Mouse (Mus musculus) kidney, embryonic 14.5 days (tissue): Measurements from ENCODE around the gene Tcf20. TPM values are rescaled to one million over a fixed set of nuclear protein-coding genes. Genes with fewer than 3 reads are reported as not detected.
"Not testable (repeated sequence)": the region's sequence is repeated elsewhere in the genome, so short reads cannot be mapped to it uniquely, and the experiment has no call there.

Experiments
- ATAC-seq: fragments of 200-750 bp; cut with Nextera tagmentation; 2 replicates; pipeline ENCODE4 v1.8.0; 2017; ENCODE audit warnings: moderate number of reproducible peaks, mild to moderate bottlenecking, moderate TSS enrichment, moderate library complexity; ENCODE audit not compliant: low FRiP score, low TSS enrichment
- H3K27ac ChIP-seq: fragments of 300-500 bp; sonication (generic); 2 replicates; pipeline ENCODE4 v1.5.1; 2014; ENCODE audit warnings: low read depth, mild to moderate bottlenecking, low read length, moderate library complexity, mixed read lengths
- H3K27me3 ChIP-seq: fragments of 300-500 bp; sonication (generic); 2 replicates; pipeline ENCODE4 v1.6.1; 2014; ENCODE audit warnings: mild to moderate bottlenecking, low read length; ENCODE audit not compliant: control insufficient read depth, insufficient read depth
- H3K36me3 ChIP-seq: fragments of 300-500 bp; sonication (generic); 2 replicates; pipeline ENCODE4 v1.6.1; 2014; ENCODE audit warnings: low read length, mixed read lengths; ENCODE audit not compliant: control insufficient read depth, insufficient read depth
- H3K4me1 ChIP-seq: fragments of 300-500 bp; sonication (generic); 2 replicates; pipeline ENCODE4 v1.6.1; 2014; ENCODE audit warnings: low read length, mixed read lengths; ENCODE audit not compliant: control insufficient read depth, insufficient read depth
- H3K4me2 ChIP-seq: fragments of 300-500 bp; sonication (generic); replicated peaks from 2 replicates; pipeline ENCODE4 v1.6.1; 2014; ENCODE audit warnings: low read depth, mild to moderate bottlenecking, low read length
- H3K4me3 ChIP-seq: fragments of 300-500 bp; sonication (generic); 2 replicates; pipeline ENCODE4 v1.5.1; 2014; ENCODE audit warnings: mild to moderate bottlenecking, low read length
- H3K9ac ChIP-seq: fragments of 300-500 bp; sonication (generic); 2 replicates; pipeline ENCODE4 v1.6.1; 2014; ENCODE audit warnings: low read depth, mild to moderate bottlenecking, low read length, moderate library complexity
- H3K9me3 ChIP-seq: fragments of 300-500 bp; sonication (generic); 2 replicates; pipeline ENCODE4 v1.6.1; 2016; ENCODE audit warnings: low read length; ENCODE audit not compliant: control insufficient read depth
- WGBS: fragments of 180-500 bp; shearing (Covaris S2); extraction: QIAGEN DNeasy Blood & Tissue Kit; methylation state at CpG from one replicate; pipeline ENCODE4 v1.1.7; 2014; 5-methylcytosine and 5-hydroxymethylcytosine counted together
- polyA plus RNA-seq: library from polyadenylated mRNA; unstranded; fragments of >200 nt; fragmentation: Nextera tagmentation; extraction: Ambion mirVana; gene quantifications from 2 replicates; pipeline ENCODE4 v1.2.1, GENCODE M21; 2014

Gene Tcf20
- polyA plus RNA-seq, 1 experiment from 2014 or later = 11.6 TPM

DNA sequence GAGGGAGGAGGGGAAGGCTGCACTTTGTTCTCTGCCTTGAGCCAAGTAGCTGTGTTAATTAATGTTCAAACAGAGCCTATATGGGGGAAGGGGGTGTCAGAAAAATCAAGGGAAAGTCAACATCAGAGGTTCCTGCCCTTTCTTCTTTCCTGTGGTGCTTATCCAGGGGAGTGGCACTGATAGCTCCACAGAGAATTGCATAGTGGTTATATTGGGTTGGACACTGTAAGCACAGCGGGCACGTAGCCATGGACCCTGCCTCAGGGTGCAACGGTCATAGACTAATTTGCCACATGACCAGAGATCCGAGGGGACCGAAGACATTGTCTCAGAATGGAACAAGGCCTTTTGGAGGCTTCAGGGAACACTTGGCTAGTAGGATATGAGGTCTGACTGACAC is 193.4 kb downstream of the Tcf20 start, which contains the start of gene Cyp2d26:
Cyp2d26 (minus strand) TSS at position 18 of the 400 bp plus-strand sequence.
- Histone ChIP-seq H3K9ac (no peak within 1 kb of the TSS), H3K27ac (no peak within 1 kb of the TSS), H3K4me1 (no peaks in the 10 kb centered on the region), H3K27me3 (no peaks in the 10 kb centered on the region), H3K36me3 (no peaks in the 10 kb centered on the region), H3K4me2 (no peak within 1 kb of the TSS), H3K4me3 (no peak within 1 kb of the TSS), H3K9me3 (no peaks in the 10 kb centered on the region)
- ATAC-seq = no peak
- 79% methylated on average over 5 of the region's 5 CpGs for WGBS

DNA sequence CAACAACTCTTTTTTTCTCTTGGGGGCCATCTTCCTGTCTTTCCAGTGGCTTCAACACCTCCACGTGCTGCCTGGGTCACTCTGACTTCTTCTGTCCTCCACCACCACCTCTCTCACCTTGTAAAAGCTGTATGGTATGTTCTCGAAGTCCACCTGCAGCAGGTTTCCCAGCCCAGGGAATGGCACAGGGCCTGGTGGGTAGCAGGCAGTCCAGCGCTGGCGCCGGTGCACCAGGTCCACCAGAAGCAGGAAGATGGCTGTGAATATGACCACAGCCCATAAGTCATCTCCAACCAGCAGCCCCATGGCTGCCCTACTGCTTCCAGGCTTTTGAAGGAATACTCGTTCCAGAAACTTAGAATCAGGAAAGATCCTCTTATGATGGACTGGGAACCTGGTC is 193.8 kb downstream of the Tcf20 start:
- H3K4me1 ChIP-seq = no peaks in the 10 kb centered on the region
- H3K4me3 ChIP-seq = no peak overlapping the region
- no peaks in the 10 kb centered on the region for H3K9me3 ChIP-seq
- no peak for ATAC-seq
- 77% methylated on average over 6 of the region's 6 CpGs for WGBS
- H3K9ac ChIP-seq = no peak overlapping the region
- no peaks in the 10 kb centered on the region for H3K27me3 ChIP-seq
- H3K36me3 ChIP-seq = no peaks in the 10 kb centered on the region
- no peak overlapping the region for H3K4me2 ChIP-seq
- H3K27ac ChIP-seq = no peak overlapping the region

DNA sequence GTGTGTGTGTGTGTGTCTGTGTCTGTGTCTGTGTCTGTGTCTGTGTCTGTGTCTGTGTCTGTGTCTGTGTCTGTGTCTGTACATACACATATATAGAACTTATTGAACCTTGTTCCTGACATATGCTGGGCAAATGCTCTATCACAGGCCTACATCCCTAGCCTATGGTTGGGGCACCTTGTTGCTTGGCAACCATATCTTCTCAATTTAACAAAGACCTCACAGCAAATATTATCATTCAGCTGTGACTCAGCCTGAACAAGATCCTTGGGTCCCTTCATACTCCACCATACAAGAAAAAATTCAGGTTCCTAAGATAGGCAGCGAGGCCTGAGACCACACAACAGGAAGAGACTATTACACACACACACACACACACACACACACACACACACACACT is 194.2 kb downstream of the Tcf20 start:
- Histone ChIP-seq H3K27ac (no peak overlapping the region), H3K27me3 (no peaks in the 10 kb centered on the region), H3K4me1 (no peaks in the 10 kb centered on the region), H3K9me3 (no peaks in the 10 kb centered on the region), H3K36me3 (no peaks in the 10 kb centered on the region), H3K4me3 (no peak overlapping the region), H3K9ac (no peak overlapping the region), H3K4me2 (no peak overlapping the region)
- ATAC-seq = no peak
- WGBS = 96% methylated on average over 1 of the region's 1 CpGs

DNA sequence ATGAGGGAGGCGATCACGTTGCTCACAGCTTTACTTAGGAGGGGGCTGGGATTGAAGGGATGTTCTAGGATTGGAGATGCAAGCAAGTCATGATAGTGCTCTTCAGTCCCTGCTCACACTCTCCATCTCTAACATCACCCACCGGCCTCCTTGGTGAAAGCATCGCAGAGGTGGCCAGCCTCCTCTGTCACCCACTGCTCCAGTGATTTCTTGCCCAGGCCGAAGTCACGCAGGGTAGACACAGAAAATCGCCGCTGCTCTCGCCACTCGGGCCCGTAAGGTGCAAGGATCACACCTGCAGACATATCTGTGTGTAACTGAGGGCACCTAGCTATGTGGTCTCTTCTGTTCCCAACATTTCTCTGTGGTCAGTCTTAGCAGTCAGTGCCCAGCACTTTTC is 195.1 kb downstream of the Tcf20 start:
- H3K9me3 ChIP-seq = no peaks in the 10 kb centered on the region
- WGBS = 92% methylated on average over 11 of the region's 11 CpGs
- H3K27ac ChIP-seq = no peak overlapping the region
- H3K4me3 ChIP-seq = no peak overlapping the region
- no peak for ATAC-seq
- no peaks in the 10 kb centered on the region for H3K36me3 ChIP-seq
- no peaks in the 10 kb centered on the region for H3K4me1 ChIP-seq
- H3K9ac ChIP-seq = no peak overlapping the region
- no peak overlapping the region for H3K4me2 ChIP-seq
- no peaks in the 10 kb centered on the region for H3K27me3 ChIP-seq

DNA sequence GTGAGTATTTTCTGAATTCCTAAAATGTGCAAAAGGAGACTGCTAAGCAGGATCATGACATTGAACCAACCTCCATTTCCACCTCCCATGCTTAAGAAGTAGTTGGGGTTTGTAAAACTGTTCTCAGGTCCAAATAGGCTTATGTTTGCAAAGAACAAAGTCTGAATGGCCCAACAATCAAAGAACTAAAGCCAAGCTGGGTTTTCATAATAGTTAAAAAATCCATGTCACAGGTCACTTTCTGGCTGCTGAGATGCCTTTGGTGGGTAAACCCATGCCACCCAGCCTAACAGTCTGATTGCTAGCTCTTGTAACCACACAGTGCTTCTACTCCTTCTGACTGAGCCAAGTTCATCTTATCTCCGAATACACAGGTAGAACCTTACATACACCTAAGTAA is 203.1 kb downstream of the Tcf20 start:
- no peaks in the 10 kb centered on the region for H3K36me3 ChIP-seq
- H3K27me3 ChIP-seq = no peaks in the 10 kb centered on the region
- H3K9me3 ChIP-seq = no peaks in the 10 kb centered on the region
- no peak overlapping the region for H3K27ac ChIP-seq
- ATAC-seq = no peak
- no peak overlapping the region for H3K4me3 ChIP-seq
- H3K4me1 ChIP-seq = no peaks in the 10 kb centered on the region
- H3K4me2 ChIP-seq = no peak overlapping the region
- 83% methylated on average over 1 of the region's 1 CpGs for WGBS
- no peak overlapping the region for H3K9ac ChIP-seq

DNA sequence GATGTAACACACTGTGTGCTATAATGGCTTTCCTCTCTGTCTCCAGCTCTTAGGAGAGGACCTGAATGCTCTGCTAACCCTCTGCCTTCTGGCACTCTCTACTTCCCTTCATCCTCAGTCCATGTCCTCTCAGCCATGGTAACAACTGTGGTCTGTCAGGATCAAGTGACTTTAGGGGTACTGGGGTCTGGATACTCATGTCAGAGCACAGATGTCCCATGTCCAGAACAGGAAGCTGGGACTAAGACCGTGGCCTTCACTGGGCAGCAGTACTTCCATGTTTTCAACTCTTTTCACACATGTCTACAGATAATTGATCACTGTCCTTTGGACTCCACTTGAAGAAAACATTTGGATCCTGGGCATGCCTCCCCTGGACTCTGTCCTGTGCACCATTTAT is 203.9 kb downstream of the Tcf20 start:
- Histone ChIP-seq H3K36me3 (no peaks in the 10 kb centered on the region), H3K27me3 (no peaks in the 10 kb centered on the region), H3K9me3 (no peaks in the 10 kb centered on the region), H3K4me1 (no peaks in the 10 kb centered on the region), H3K27ac (no peak overlapping the region), H3K4me3 (no peak overlapping the region), H3K9ac (no peak overlapping the region), H3K4me2 (no peak overlapping the region)
- WGBS = 47% methylated on average over 1 of the region's 1 CpGs
- no peak; the same call in 1 of the 2 replicates for ATAC-seq

DNA sequence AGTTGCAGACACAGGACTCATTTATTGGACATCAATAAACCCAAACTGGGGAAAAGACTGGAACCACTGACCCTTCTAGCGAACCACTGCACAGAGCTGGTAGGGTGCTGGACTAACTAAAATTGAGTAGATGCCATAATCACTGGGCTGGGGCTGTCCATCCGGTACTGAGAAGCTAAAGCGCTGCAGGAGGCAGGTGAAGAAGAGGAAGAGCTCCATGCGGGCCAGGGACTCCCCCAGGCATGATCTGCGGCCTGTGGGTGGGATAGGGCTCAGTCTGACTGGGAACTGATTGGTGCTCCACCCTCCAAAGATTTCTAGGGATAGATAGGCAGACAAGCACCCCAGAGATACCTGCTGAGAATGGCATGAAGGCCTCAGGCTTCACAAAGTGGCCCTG is 209.8 kb downstream of the Tcf20 start:
- H3K4me2 ChIP-seq, H3K27me3 ChIP-seq, ATAC-seq, H3K4me1 ChIP-seq, H3K4me3 ChIP-seq, H3K9ac ChIP-seq, H3K9me3 ChIP-seq, H3K27ac ChIP-seq, H3K36me3 ChIP-seq: not testable (repeated sequence)
- WGBS = 92% methylated on average over 5 of the region's 5 CpGs

DNA sequence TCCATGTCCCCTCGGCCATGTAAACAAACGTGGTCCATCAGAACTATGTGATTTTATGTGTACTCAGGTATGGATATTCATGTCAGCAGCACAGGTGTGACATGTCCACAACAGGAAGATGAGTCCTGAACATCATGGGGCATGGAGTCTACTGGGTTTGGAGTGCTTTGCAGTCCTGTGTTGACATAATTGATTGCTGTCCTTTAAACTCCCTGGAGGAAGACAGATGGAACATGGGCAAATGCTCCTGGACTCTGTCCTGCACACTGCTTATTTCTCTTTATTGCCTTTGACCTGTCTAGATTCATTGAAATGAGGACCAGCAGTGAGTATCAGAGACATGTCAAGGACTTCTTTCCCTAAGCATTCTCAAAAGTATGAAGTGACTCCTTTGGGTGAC is 221.7 kb downstream of the Tcf20 start:
- Histone ChIP-seq H3K27me3 (no peaks in the 10 kb centered on the region), H3K9ac (no peak overlapping the region)
- 89% methylated on average over 2 of the region's 2 CpGs for WGBS

DNA sequence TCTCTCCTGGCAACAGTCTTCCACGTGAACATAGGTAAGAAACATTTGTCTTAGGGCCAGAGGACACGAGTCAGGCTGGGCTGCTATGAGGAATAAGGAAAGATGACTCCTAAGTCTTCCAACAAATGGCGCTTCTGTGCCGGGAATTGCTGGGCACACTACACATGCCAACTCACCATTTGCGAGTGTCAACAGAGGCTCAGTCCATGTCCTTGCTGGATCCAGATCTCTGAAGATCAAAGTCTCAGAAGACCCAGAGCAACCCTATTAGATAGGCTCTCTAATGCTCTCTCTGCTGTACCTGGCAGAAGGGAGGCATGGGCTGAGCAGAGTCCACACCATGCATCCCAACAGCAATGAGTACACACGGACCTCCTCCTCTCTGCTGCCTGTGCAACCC is 222.8 kb downstream of the Tcf20 start:
- H3K4me3 ChIP-seq = no peak overlapping the region
- H3K27me3 ChIP-seq = no peaks in the 10 kb centered on the region
- WGBS = 85% methylated on average over 6 of the region's 6 CpGs
- no peaks in the 10 kb centered on the region for H3K9me3 ChIP-seq
- H3K4me2 ChIP-seq = no peak overlapping the region
- no peak overlapping the region for H3K27ac ChIP-seq
- no peaks in the 10 kb centered on the region for H3K4me1 ChIP-seq
- no peaks in the 10 kb centered on the region for H3K36me3 ChIP-seq
- ATAC-seq = no peak
- no peak overlapping the region for H3K9ac ChIP-seq

More for the DNA sequence above, 221.7 kb downstream of the Tcf20 start:
- H3K4me2 ChIP-seq = no peak overlapping the region
- H3K9me3 ChIP-seq = no peaks in the 10 kb centered on the region
- no peak overlapping the region for H3K4me3 ChIP-seq
- ATAC-seq = no peak
- H3K4me1 ChIP-seq = no peaks in the 10 kb centered on the region
- no peaks in the 10 kb centered on the region for H3K36me3 ChIP-seq
- no peak overlapping the region for H3K27ac ChIP-seq
